Mouse (Mus musculus) regulatory T cell (primary cell): ENCODE measurements around the gene Samd11.

Source experiments
- in situ Hi-C: fragments of 300-600 bp; cut with MboI, MseI; formaldehyde crosslinking; loops from one replicate; pipeline ENCODE4 v1.15.1; 2025; ENCODE audit warnings: high pct_unique_total_duplicates

Gene Samd11

DNA sequence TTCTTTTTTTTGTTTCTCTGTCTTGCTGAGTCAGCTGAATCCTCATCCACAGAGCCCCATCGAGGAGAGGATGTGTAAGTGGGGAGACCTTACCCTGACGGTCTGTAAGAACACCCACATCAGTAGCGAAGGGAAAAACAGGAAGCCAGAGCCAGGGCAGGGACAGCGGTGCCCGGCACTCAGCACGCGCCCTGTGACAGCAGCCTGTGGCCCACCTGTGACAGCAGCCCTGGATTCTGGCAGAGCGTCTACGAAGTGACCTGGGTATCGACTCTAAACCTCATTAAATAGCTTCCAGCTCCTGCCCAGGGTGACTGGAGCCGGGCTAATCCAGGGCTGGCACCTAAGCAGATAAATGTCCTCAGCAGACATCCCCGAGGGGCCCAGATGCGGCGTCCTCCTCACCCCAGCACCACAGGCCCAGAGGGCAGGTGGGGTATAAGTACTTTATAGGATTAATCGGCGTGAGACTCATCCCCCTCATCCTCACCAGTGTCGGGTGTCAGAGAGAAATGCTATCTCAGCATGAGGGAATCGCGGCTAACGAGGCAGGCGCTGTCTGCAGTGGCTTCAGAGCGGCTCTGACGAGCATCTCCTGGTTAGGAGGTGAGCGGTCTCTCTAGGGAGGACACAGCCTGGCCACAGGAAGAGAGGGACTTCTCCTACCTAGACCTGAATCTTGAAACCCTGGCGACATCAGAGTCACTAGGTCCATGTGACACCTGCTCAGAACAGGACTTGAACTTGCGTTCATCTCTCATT, at the start of gene Samd11:
Samd11 (minus strand) TSS at position 580 of the 762 bp plus-strand sequence.
- in situ Hi-C loops, result no loop called here

DNA sequence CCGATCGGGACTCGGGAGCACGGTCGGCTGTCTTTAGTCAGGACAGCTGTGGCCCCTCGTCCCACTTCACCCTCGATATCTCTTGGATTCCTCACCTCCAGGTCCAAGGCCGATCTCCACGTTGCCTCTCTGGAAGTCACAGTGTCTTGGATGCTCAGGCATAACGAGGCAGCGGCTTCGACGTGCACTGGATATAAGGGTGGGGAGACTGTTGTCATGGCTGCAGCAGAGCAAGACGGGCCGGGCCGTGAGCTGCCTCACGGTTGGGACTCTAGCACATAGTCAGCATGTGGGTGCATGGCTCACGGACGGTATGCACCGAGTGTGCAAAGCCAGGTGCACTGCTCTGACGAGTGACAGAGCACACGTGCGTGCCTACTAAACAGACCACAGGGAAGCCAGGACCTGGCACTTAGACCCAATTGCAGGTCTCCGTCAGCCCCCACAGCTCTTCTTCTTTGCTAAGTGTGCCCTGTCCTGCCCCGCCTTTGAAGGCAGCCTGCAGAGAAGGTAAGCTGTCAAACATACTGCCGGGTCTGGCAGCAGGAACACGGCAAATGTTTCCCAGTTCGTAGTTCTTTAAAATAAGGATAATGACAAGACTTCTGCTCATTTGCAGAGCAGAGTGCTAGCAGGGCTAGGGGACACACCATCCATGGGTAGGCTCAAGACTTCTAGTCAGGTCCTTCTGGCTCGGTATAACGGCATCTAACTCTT, 938 bp downstream of the Samd11 start:
- in situ Hi-C loops, result no loop called here

DNA sequence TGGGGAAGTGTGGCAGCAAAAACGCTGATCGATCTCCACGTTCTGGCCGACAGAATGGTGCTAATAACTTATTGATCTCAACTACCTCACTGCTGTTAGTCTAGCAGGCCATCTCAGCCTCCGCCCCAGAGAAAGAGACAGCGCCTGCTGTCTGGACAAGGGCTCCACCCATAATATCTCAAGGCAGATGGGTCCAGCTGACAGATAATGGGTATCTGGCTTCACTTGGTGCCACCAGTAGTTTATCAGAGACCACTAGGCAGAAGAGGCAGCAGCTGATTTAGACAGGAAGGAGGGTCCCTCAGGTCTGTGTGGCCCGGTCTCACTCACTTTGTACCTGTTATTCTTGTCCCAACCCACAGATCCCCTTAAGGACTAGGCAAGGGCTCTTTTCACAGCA, 2.4 kb downstream of the Samd11 start:
- in situ Hi-C loops, result no loop called here

DNA sequence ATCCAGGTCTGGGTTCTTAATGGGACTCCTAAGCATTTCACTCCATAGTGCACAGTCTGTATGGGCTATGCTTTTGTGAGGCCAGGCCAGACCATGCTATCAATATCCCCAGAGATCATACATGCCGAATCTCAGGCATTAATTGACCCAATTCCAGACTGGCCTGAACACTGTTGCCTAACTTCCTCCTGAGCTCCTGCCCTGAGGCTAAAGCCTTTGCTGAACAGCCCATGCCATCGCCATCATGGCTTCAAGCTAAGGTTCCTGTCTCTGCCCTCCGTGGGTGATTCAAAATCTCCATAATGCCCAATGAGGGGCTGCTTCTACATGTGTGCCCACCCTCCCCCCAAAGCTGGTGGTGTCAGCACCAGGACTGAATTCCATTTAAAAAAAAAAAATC, 2.8 kb downstream of the Samd11 start:
- in situ Hi-C loops, result no loop called here

DNA sequence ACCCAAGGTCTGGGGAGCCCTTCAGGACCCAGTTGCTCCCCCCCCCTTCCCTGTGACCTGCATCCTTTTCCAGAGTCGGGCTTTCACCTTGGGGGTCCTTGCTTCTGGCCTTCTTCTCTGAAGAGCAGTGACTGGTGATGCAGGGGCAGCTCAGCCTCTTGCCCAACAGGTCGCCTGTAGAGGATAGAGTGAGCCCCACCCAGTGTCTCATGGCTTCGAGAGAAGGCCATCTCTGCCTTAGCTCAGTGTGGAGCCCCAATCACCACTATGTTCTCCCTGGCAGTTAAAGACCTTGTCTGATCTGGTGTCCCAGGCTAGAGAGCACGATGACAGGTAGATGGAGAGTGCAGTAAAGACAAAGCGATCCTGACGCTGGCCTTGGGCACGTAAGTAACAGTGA, 3.3 kb downstream of the Samd11 start:
- in situ Hi-C loops, result no loop called here

DNA sequence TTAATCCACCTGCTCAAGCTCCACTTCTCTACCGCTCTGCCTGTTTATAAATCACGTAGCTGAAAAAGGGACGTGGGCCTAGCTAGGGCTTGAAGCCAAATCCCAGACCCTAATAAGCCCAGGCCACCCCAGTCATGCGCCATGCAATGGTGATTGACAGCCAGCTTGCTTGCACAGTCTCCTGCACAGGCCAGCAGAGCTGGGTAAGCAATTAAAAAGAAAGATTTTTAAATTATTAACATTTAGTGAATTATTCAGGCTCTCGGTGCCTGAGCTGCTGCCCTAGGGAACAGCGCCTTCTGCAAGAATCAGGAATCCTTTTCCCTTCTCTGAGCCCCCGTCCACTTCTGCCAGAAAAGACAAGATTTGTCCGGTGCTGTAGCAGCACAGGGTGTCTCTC, 4.4 kb downstream of the Samd11 start:
- in situ Hi-C loops, result no loop called here

DNA sequence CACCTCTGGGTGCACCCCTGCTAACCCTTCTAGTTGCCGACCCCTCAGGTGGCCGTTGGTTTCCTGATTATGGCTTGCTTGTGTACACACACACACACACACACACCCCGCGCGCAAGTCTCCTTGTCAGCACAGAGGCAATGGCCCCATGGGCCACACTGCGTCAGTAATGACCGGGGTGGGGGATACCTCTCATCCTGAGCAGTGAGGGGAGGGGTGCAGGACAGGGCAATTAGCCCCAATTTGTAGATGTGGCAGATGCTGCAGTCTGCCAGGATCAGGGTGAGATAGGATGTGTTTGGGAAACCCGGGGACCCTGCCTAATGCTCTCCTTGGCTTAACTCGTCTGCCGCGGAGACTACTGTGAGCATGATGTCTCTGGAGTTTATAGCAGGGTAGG, 5.9 kb downstream of the Samd11 start:
- in situ Hi-C loops, result loop anchor here (5.0 kb wide), 1 partner anchor 93 kb away; no protein-coding TSS in a partner anchor

DNA sequence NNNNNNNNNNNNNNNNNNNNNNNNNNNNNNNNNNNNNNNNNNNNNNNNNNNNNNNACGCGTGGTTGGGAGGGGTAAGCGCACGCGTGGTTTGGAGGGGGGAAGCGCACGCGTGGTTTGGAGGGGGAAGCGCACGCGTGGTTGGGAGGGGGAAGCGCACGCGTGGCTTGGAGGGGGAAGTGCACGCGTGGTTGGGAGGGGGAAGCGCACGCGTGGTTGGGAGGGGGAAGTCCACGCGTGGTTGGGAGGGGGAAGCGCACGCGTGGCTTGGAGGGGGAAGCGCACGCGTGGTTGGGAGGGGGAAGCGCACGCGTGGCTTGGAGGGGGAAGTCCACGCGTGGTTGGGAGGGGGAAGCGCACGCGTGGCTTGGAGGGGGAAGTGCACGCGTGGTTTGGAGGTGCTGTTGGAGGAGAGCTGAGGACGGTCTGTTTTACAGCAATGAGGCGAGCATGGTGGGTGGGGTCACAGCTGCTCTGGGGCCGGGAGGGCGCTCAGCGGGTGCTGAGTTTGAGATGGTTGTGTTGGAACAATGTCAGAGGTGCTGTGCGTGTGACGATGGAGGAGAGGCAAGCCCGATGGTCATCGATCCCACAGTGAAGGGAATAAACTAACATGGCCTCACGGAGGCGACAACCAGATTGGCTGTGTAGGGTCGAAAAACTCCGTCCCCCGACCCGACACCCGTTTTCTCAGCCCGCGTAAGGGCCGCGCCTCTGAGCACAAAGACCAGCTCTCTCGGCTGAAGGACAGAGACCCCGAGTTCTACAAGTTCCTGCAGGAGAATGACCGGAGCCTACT, 18.6 kb downstream of the Samd11 start:
- in situ Hi-C loops, result no loop called here

DNA sequence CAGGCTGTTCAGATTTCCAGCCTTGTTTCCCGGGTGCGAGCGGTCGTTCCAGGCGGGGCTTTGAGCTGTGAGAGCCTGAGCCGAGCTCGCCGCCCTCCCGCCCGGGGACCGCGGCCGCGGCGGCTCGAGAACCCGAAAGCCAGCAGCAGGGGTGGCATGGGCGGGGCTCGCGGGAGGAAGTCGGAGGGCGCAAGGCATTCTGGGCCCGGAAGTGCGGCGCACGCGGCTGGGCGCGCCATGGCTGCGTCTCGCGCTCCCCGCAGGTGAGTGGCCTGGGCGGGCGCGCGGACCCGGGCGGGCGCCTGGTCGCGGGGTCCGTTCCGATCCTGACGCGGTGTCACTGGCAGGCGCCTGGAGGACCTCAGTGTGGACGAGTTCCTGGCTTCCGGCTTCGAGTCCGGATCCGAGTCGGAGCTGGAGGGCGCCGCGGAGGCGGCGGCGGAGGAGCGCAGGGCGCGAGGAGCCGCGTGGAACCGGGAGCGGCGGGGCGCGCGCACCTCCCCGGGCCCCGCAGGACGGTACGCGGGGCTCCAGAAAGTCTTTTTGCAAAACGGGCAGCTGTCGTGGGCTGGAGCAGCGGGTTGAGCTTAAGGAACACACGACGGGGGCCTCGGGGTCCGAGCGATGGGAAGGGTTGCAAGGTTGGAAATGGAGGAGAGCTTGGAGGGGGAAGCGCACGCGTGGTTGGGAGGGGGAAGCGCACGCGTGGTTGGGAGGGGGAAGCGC, 19.5 kb downstream of the Samd11 start, which contains the start of gene Noc2l:
Noc2l (plus strand) TSS at position 203 of the 726 bp plus-strand sequence.
- in situ Hi-C loops, result no loop called here

DNA sequence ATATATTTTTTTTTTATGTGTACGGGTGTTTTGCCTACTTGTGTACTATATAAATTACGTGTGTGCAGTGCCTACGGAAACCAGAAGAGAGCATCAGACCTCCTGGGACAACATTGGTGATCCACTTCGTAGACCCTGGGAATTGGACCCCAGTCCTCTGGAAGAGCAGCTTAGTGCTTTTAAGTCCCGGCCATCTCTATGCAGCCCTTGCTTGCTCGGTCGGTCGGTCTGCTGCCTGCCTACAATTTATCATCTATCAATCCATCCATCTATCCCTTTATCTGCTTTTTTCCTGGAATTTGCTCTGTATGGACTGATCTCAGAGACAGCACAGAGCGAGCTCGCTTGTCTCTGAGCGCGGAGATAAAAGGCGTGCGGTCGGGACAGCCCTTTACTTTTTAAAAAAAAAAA, 20.1 kb downstream of the Samd11 start:
- in situ Hi-C loops, result no loop called here

DNA sequence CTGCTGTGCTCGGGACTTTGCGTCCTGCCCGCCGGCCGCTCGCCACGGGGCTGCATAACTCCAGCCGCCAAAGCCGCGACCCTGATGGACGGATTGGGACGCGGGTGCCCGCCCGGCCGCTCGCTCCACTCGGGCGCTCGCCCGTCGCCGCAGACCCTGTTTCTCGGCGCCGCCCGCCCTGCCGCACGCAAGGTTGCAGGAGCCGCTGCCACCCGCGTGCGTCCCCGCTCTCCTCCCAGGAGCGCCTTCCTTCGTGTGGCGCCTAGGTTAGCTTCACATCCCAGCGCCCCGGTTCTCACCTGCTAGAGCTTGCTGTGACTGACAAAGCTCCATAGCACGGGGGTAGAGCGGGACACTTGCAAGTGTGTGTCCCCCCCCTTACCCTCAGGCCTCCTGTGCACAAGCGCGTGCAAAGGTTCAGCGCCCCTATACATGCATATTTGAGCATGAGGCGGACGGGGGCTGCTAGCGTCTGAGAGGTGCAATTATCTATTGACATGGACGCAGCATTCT, 20.7 kb downstream of the Samd11 start, which contains the start of gene Plekhn1:
Plekhn1 (minus strand) TSS at position 157 of the 513 bp plus-strand sequence.
- in situ Hi-C loops, result no loop called here

DNA sequence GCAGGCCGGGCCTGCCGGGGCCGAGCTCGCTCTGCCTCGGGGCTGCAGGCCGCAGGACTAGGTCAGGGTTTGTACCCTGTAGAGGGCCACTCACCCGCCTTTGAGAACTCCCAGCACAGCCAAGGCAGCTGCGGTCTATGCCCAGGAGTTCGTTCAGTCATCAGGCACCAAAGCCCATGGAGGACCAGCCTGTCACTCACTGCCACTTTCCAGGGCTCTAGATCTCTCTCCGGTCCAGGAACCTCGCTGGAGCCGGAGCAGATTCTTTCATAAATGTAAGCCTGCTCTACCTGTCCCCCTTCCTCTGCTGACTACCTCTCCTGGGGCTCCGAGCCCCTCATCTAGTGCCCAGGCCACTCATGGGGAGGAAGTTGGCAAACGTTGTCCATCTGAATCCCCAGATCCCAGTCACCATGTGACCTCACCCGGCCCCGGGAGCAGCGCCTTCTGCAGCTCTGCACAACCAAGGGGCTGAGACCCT, 21.4 kb downstream of the Samd11 start:
- in situ Hi-C loops, result no loop called here

DNA sequence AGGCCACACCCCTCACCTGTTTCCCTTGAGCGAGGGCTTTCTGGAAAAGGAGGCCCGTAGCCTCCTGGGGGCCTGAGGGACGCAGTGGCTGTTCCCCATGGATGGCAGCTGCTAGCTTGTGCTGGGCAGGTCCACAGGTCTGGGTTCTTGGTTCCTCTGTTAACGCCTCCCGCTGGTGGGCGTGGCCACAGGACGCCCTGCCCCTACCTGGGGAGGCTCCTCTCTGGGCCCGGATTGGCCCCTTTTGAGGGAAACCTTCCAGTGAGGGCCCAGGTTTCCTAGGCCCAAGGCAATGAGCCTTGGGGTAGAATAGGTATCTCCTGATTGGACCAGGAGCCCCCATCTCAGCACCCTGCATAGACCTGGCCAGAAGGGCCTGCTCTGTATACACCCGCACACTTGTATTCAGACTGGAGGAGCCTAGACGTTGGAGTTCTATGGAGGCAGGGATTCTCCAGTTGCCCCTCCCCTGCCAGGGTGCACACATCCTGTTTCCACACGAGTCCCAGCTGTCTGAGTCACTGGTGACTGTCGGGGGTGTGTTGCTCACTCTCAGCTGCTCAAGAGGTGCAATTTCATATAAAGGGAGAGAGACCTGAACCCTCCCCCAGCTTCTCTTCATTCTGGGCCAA, 26.9 kb downstream of the Samd11 start:
- in situ Hi-C loops, result no loop called here

DNA sequence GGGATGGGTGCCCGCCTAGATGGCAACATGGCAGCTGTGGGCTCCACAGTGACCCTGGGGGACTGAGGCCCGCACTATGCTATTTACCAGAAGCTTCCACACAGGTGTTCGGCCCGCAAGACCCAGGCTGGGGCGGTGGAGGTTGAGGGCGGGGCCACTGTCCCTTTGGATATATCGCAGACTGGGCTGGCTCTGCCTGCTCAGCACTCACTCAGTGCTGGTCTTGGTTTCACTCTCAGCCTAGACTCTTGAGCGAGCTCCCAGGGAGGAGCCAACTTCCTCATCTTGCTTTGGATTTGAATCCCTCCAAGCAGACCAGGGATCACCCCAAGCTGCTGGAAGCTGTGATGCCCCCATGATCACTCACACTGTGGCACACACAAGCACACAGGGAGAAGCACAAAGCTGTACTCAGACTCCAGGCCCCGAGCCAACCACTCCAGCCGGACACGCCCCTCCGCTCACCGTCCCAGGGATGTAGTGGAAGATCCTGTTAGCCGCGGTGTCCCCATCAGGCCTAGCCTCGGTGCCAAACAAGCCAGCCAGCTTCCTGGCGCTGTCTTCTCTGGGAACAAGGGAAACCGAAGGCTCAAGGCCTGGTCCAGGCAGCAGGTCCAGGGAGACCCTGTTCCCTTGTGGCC, 27.6 kb downstream of the Samd11 start:
- in situ Hi-C loops, result no loop called here

DNA sequence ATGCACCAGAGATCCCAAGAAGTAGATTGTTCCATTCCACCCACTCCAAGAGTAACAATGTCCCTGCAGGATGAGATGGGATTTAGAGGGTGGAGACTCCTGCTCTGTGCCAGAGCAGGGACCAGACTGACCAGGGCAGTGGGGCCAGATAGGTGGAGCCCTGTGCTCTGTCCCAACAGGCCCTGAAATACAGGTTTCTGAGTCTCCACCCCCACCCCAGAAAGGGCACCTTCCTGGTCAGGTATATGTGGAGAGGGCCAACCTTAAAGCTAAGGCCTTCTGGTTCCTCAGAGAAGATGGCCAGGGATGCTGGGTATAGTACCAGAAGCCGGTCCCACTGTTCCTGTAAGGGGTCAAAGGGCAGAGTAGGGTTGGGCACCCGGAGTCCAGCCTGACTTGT, 31.2 kb downstream of the Samd11 start:
- in situ Hi-C loops, result no loop called here

DNA sequence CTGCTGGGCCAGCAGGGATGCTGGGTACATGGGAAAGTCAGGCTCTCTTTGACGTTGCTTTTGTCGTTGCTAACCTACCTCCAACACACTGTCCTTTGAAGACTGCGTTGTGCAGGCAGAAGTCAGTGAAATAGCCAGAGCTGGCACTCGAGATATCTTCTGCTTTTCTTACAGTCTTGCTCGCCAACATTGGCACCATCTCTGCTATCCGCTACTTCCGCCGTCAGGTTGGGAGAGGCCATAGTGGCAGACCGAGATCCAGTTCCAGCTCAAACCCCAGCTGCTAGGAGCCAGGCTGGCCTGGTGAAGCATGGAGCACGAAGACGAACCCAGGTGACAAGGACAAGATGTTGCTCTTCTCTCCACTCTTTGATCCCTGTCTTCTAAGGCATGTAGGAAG, 35.5 kb downstream of the Samd11 start:
- in situ Hi-C loops, result no loop called here

DNA sequence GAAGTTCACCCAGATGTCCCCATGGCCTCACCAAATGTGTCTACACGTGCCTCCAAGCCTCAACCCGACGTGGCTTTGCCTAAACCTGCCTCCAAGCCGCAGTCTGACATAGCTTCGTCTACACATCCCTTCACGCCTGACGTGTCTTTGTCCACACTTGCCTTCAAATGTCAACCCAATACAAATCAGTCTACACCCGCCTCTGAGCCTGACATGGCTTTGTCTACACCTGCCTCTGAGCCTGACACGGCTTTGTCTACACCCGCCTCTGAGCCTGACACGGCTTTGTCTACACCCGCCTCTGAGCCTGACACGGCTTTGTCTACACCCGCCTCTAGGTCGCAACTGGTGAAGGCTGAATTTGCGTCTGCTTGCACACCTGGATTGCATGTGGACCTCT, 37.6 kb downstream of the Samd11 start:
- in situ Hi-C loops, result no loop called here

DNA sequence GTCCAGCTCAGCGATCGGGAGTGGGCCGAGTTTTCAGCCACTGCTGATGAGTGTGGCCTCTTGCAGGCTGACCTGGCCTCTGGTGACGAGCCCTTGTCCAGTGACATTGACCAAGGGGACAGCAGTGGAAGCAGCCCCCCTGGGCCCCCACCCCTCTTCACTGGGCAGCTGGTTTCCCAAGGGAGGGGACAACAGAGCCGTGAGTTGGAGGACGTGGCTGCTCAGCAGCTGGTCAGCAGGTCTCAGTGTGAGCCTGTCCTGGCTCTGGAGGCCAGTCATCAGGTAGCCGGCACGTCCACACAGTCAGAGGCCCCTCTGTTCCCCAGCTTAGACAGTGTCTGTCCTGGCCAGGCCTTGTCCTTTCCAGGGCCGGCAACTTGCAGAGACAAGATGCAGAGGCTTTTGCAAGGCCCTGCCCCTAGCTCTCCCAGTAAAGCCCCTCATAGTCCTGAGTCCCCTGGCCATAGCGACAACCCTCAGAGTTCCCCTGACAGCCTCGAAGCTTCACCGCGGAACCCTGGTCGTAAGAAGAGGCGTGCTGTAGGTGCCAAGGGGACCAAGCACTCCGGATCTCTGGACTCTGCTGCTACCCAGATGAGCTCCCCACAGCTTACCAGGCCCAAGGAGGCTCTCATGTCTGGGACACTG, 38.3 kb downstream of the Samd11 start:
- in situ Hi-C loops, result no loop called here

DNA sequence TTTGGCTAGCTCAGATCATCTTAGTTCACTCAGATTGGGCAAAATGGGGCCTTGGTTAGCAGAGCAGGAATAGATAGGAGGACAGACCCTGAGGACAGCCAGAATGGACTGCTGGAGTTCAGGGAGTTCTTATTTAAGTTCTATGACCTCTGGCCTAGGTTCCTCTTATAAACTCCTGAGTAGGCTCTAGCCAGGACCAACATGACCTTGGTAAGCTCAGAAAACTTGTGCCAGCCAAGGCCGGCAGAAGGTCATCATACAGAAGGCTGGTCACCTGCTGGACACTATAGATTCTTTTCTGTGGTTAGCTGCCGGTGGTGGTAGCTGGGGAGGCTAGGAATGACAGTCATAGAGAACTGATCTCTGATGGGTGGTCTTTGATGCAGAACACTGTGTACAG, 39.3 kb downstream of the Samd11 start:
- in situ Hi-C loops, result no loop called here

DNA sequence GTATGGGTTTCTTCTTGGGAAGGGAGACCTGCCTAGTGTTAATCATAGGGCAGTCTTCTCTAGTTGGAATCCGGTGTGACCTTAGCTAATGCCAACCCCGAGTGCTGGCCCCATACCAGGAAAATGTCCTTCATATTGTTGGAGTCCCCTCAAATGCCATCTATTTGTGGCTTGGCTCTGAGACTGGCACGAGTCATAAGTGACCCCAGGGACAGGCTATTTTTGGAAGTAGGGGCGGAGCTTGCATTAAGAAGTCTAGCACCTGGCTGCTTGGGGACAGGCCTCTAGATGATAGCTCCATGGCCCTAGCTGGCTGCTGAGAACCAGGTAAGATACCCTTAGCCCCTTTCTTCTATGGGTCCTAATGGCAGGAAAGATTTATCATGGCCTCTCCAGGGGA, 39.8 kb downstream of the Samd11 start, which contains the start of gene Perm1:
Perm1 (plus strand) TSS at position 220 of the 400 bp plus-strand sequence.
- in situ Hi-C loops, result no loop called here
